Mouse (Mus musculus) megakaryocyte, embryonic 14.5 days (primary cell): Measurements from ENCODE around the gene Slc35a5.

Experiments used
- FLI1 ChIP-seq: IDR thresholded peaks from 2 replicates; pipeline ENCODE4 v1.6.1; 2012; ENCODE audit warnings: low read length, inconsistent platforms, mixed read lengths
- GATA1 ChIP-seq: IDR thresholded peaks from 3 replicates; pipeline ENCODE4 v1.6.1; 2012; ENCODE audit warnings: mixed read lengths, low read length, inconsistent platforms, borderline replicate concordance

- TF ChIP-seq GATA1 (no peak), FLI1 (no peak)
Observed at GRCm38 (mm10) chr16:45204438-45204837, 45.9 kb upstream of the Slc35a5 start.
